Mouse (Mus musculus) cerebral cortex, adult 2 months (tissue): ENCODE results near the gene Gabpb1.

Experiments
- WGBS: fragments of 180-500 bp; shearing (Covaris S2); methylation state at CpG from one replicate; pipeline ENCODE4 v1.1.7; 2018; 5-methylcytosine and 5-hydroxymethylcytosine counted together

Gabpb1 gene

DNA sequence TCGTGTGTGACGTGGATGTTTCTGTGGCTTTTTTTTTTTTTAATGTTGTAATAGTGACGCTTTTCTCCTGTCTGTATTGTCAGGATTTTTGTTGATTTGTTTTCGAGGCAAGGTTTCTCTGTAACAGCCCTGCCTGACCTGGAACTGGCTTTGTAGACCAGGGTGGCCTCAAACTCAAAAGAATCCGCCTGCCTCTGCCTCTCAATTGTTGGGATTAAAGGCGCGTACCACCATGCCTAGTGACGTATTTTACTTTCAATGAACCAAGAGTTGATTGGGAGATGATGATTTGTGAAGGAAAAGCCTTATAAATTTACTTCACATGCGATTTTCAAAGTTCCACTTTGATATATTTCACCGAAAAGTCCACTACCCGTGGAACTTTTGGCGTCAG, at the start of gene Gabpb1:
Gabpb1 (minus strand) TSS at position 216 of the 394 bp plus-strand sequence.
- 22% methylated on average over 12 of the region's 12 CpGs for WGBS

DNA sequence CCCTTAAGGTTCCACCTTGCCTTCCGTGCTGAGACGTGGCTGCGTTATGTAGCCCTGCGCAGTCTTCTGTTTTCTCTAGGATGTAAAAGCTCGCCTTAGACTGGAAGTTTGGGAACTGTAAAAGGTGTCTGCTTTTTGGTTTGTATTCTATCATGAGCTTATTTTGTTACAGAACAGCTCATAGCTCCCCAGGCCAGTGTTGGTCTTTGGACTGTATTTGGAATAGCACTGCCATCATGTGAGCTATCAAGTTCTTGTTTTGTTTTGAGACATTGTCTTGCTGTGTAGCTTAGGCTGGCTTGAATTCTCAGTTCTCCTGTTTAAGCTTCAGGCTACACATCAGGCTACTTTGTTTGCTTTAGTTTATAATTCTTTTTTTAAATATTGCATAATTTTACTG, 36.4 kb upstream of the Gabpb1 start:
- WGBS = 96% methylated on average over 5 of the region's 5 CpGs

DNA sequence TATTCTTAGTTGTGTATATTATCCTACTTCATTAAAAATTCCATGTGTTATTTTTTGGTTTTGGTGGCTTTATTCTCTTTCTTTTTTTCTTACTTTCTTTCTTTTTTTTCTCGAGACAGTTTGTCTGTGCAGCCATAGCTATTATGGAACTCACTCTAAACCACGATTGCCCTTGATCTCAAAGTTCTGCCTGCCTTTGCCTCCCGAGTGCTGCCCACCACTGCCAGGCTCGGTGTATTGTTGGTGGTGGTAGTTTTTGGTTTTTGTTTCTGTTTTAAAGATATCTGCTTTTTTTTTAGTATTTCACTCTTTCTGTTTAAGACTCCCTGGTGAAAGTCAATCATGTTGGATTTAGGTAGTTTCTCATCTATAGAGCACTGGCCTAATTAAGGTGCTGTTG, 32.2 kb upstream of the Gabpb1 start:
- 64% methylated on average over 4 of the region's 4 CpGs for WGBS

DNA sequence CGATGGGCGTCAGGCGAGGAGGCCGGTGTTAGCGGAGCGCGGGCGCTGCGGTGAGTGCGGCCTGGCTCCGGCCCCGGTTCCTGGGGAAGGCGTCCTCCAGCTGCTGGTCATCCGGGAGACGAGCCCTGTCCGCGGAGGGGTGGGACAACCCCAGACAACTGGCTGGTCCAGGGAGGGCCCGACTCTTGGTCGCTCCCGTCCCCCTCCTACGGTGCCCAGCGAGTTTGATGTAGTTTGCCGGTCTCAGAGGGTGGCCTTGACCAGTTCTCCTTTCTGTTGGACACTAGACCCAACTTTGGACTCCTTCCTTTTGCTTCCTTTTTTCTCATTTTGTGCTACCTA, 31.3 kb upstream of the Gabpb1 start:
- 0% methylated on average over 23 of the region's 23 CpGs for WGBS

DNA sequence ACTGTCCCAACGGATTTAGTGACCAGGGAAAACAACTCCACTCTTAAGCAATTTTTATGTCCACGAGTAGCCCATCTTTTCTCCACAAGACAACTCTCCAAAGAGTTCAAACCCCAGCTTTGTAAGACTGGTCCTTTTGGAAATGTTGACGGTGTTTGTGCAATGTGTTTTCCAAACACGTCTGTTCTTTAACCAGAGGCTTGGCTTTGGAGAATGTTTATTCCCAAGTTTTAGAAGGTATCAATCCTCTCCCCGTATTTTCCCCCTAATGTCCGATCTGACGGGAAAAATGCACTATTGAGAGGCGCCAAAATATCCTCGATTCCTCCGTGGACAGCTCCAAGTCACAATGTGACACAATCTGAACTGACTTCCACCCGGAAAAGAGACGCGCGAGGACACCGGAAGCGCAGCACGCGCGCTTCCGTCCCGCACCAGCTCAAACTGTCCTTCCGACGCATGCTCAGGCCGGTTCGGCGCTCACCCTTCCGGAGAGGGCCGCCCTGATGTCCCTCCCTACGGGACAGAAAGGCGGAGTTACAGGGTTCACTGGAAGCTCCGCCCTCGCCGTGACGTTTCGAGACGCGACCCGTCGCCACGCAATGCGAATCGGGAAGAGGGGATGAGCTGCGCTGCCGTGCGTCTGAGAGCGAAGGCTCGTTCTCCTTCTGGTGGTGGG, 30.8 kb upstream of the Gabpb1 start, which contains the start of gene Usp8:
Usp8 (plus strand) TSS at position 570 of the 679 bp plus-strand sequence.
- 2% methylated on average over 47 of the region's 47 CpGs for WGBS

DNA sequence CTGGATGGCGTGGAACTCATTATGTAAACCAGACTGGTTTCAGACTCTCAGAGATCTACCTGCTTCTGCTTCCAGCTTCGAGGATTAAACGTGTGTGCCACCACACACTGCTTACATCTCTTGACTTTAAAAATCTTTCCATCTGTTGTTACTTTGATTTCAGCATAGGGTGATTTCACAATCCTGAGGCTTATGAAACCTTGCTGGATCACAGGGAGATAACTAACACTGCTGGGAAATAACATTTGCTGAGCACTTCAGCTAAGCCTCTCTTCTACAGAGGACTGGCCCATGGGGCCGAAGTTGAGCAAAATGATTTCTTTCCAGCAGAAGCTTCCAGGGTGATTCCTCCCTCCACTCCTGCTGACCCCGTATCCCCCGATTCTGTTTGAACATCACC, 19.1 kb upstream of the Gabpb1 start:
- WGBS = 70% methylated on average over 6 of the region's 6 CpGs

DNA sequence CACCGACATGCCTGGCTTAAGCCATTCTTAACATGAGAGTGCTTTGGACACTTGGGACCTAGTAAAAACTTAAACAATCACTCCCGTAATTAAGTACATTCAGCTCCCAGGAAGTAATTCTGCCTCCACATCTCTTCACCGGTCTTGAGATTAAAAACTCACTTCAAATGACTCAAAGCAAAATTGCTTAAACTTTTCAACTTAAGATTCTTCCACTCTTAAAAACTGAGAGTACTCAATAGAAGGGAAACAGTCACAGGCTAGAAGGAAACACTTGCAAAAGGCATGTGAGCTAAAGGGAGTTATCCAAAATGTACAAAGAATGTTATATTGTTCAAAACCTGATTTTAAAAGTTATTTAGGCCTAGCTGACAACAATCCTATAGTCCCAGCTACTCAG, 15.2 kb upstream of the Gabpb1 start:
- 85% methylated on average over 3 of the region's 3 CpGs for WGBS

DNA sequence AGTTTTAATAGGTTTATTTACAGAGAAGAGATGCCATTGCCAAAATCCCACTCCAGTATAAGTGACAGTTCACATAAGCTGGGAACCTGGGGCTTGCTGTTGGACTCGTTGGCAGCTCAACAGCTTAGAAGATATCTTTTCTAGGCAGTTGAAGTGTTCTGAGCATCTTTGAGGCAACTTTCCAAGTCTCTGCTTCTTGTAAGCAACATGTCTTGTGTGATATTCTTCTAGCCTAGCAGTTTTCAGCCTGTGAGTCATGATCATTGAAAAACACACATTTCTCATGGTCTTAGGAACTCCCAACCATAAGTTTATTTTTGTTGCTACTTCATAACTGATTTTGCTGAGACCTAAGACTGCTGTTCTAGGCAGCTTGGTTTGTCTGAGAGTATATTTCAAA, 6.8 kb upstream of the Gabpb1 start:
- 50% methylated on average over 1 of the region's 1 CpGs for WGBS

DNA sequence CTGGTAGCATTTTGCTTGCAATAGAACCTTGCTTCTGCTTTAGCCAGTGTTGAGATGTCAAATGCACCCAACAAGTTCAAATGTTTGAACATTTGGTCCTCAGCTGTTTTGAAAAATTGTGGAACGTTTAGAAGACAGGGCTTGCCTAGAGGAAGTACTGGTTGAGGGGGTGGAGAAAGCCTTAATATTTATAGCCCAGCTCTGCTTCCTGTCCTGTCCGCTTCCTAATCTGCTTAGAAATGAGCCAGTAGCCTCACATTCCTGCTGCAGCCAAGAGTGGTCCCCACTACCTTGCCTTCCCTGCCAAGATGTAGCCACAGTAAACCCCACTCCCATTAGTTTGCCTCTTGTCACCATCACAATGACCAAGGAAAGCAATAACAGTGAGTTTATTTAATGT, 6.2 kb upstream of the Gabpb1 start:
- 43% methylated on average over 2 of the region's 2 CpGs for WGBS

DNA sequence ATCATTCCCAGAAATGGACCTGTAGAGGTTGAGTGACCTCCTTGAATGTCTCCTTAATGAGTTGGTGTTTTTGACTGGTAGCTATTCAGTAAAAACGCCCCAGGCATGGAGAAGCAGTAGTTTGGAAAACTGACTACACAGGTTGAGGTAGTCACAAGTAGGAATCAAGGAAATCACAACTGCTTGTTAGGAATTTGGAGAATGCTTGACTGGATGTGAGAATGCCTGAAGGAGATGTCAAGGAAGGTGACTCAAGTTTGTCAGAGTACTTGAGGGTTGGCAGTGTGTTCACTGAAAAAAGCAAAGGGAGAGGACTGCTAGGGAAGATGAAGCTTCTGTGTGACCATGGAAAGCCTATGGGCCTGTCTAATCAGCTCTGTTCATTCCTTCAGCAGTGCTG, 1.2 kb upstream of the Gabpb1 start:
- WGBS = 97% methylated on average over 1 of the region's 1 CpGs

DNA sequence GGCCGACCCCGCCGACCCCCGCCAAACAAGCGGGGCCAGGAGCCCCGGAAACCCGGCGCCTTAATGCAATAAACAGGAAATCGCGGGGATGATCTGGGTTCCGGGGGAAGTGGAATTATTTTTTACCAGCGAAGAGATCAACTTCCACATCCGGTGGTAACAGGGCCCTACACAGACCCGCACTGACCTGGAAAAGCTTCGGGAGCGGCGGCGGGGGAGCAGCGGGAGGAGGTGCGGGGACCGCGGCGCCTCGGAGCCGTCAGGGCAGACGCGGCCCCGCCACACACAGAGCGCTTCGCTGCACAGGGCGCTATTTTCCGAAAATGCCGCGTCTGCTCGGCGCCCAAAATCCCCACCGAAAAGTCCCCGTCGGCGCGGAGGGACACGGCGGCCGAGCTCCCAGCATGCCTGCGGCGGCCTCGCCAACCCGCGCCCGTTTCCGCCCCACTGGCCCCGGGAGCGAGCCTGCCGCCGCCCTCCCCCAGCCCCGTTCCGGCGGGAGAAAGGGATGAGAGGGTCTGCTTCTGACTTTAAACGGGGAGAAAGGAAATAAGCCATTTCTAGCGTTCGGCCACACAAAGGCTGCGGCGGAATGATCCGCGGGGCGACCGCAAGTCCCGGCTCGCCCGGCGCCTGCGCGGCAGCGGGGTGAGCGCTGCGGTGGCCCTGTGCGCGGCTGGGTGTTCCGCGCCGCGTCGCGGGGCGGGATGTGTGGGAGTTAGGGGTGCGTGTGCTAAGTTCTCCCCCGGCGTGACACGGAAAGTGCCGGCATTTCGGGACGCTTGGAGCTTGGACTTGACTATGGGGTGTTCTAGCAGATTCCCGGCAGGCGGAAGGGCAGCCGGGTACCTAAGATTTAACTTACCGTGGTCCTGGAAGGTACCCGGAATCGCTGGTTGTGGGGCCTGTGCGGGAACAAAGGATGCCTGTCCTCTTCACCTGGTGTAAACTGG, 692 bp downstream of the Gabpb1 start:
- WGBS = under 1% methylated on average over 99 of the region's 99 CpGs

DNA sequence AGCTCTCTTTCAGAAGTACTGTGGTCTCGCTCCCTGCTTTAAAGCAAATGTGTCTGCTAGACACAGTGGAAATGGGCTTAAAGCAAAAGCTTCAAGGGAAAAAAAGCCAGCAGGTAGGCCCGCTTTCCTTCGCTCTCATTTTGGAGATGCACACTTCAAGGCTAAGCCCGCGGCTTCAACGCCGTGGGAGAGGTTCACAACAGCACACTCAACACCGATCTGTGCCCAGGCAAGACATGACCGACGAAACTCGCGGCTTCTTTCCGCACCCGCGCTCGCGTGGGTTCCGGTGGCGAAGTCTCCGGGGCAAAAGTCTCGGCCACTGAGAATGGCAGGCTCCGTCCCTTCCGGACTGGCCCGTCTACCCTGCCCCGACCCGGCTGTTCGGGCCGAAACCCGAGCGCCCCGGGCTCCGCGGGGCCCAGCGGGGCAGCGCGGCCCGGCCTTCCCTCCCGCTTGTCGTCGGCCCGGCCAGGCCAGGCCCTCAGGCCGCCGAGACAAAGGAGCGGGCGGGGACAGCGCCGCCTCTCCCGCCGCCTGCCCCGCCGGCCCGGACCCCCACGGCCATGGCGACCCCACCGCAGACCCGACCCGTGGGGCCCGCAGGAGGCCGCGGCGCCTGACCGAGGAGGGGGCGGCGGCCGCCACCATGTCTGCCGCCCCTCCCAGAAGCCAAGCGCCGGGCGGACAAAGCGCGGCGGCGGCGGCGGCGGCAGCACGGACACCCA, 1.5 kb downstream of the Gabpb1 start:
- WGBS = under 1% methylated on average over 77 of the region's 77 CpGs

DNA sequence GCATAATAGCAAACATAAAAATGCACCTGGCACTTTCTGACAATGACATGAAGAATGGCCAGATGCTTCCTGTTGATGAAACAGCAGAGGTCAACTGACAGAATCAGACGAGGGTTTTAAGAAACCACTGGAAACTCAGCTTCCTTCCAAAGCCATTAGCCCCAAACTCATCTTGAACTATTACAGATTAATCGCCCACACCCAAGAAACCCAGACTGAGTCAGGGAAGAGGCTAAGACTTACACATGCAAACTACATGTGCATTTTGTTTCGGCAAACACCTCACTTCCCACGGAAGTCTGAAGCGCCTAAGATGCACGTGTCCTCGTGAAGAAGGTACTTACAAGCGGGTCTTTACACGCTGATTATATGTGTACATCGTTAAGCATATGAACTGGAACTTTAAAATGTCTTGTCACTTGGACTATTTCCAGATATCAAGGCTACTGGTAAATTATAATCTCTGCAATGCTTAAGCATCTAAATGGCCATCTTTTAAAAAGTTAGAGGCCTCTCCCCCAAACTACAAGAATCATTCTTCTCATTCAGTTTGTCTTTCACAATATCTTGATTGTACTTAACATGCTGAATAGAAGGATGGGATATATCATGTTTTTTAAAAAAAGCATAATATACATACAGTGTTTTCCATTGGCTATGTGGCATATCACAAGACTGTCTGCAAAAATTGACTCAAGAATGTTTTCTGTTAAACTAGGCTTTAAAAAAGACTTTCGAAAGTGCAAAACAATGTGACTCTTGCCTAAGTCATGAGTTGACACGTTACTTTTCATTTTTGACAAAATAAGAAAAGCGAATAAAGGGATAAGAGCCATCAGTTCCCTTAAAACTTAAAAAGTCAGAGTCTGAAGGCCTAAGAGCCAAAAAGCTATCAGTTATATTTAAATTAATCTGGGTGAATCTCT, 2.6 kb downstream of the Gabpb1 start:
- 43% methylated on average over 13 of the region's 13 CpGs for WGBS

DNA sequence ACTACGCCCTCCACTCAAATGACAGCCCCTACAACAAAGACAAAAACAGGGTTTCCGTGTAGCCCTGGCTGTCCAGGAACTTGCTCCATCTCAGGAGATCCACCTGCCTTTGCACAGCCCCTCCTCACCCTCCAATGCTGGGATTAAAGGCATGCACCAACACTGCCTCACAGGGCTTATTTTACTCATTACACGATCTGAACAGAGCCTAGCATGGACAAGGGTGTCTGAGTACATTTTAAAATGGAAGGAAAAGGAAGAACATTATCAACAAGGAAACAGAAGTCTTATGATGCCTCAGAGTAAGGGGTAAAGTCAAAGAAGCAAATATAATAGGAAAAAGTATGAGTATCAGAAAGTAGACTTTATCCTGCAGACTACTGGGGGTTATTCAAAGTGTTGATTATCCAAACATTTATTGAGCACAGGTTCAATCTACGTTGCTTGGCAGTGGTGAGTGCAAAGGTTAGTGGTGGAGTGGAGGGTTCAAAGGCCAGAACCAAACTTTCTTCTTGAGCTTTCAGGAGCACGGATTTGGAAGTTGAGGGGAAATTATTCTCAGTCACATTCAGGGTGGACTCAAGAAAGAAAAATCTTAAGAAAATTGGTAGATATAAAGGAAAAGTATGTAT, 7.4 kb downstream of the Gabpb1 start:
- 93% methylated on average over 5 of the region's 5 CpGs for WGBS

DNA sequence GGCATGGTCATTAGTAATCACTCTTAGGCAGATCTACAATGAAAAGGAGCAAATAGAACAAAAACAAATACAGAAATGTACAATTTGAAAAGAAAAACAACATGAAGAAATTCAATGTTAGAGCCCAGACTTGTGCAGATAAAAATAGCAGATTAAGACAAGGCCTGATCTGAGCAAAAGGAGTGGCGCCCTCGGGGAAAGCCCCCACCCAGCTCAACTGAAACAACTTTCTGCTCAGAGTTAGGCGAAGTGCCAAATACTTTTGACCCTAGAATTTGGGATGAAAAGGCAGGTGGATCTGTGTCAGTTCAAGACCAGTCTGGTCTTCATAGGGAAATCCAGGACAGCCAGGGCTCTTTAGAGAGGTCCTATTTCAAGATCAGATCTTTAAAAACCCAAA, 10.2 kb downstream of the Gabpb1 start:
- WGBS = 82% methylated on average over 3 of the region's 3 CpGs

DNA sequence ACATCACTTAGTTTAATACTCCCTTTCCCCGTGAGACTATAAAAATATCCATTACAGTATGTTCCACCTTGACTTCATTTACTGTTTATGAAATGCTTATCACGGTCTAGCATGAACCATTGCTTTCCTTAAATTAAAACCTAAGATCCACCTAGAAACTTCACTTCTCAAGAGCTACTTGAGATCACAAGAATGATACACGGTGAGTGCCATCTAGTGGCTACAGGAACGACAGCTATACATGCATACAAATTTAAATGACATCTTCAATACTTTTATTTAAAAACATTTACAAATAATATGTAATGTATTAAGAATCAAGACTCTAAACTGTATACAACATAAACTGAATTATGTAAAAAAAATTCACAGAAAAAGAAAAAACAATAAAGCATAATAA, 12.7 kb downstream of the Gabpb1 start:
- 33% methylated on average over 4 of the region's 4 CpGs for WGBS

DNA sequence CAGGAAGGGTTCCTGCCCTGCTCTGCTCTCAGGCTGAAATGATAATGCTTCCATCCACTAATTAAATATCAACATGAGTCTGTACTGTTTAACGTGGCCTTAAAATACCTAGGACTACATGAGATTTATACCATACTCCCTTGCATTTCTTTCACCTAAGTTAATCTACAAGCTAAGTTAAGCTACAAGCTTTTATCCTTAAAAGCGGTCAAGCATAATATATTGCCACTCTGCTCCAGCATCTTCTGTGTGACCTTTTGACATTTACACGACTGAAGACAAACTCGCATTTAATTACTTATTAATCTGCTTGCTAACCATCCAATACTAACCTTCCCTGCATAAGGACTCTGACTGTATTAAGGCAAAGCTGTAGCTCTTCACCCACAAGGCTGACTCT, 23.2 kb downstream of the Gabpb1 start:
- WGBS = 87% methylated on average over 4 of the region's 4 CpGs

DNA sequence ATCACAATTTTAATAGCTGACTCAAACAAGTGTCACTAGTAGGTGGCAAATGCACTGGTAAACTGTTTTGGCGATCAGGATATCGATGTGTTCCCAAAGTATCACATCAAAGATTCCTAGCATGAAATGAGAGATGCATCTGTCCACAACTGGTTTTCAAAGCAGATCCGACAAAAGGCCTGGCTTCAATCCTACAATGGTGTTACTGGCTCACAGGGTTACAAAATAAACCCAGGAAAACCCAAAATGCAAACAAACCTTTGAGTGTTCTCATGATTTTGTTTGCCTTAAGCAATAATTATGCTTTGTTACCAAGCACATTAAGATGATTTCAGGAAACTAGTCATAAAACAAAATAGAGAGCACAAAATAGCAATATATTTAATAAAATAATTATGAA, 28.4 kb downstream of the Gabpb1 start:
- 81% methylated on average over 3 of the region's 3 CpGs for WGBS

DNA sequence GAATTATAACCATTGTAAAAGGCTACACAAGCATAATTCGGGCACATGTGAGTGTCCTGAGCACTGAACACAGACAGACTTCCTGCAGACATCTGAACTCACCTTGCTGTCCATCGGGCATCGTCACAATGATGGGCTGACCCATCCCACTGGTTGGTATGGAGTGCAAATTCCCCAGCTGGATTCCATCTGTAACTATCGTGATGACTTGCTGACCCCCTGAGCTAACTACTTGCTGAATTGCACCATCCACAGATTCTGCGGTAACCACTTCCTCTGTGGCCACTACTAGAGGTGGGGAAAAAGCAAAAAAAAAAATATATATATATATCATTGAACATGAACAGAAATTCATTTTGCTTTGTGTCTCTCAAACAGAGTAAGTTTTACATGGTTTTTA, 29.7 kb downstream of the Gabpb1 start:
- WGBS = 94% methylated on average over 5 of the region's 5 CpGs

DNA sequence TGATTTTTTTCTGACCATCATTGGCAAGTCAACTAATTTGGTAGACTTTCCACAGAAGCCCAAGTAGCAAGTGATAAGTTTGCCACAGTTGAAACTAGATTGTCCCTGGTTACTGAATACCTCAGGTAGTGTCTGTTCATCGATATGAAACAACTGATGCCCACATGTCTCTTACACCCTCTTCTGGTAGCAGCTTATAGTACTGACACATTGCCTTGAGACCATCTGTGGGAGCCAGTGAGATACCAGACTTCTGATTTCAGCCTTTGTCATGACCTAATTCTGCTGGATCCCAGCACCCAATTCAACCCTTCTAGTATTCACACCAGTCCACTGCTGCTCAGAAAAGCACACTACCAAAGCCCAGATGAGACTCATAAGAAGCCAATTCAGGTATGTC, 31.4 kb downstream of the Gabpb1 start:
- WGBS = 72% methylated on average over 1 of the region's 1 CpGs

DNA sequence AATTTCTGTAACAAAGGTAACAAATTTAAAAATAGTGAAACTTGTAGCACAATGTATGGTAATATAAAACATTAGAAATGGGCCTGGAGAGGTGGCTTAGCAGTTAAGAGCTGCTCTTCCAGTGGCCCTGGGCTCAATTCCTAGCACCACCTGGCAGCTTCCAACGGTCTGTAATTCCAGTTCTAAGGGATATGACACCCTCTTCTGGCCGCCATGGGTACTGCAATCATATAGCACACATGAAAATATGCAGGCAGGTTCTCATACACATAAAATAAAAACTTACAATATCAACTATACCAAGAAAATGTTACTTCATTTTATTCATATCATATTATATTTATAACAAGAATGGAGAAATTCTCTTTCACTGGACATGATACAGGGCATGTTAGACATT, 35.8 kb downstream of the Gabpb1 start:
- 92% methylated on average over 2 of the region's 2 CpGs for WGBS
